Mouse (Mus musculus) neural tube, embryonic 11.5 days (tissue): ENCODE measurements at regions not wholly inside any gene's neighbourhood (a gene's known extent, or its start where the extent isn't known, plus 50 kb on each side); places are given as distances from the start of the nearest gene placed in this dataset.

Experiments
- ATAC-seq: fragments of 200-750 bp; cut with Nextera tagmentation; 2 replicates; pipeline ENCODE4 v1.8.0; 2017; ENCODE audit warnings: moderate number of reproducible peaks, mild to moderate bottlenecking, moderate TSS enrichment, moderate library complexity; ENCODE audit not compliant: insufficient read depth, low FRiP score, low TSS enrichment
- DNase-seq: peaks from one replicate; pipeline ENCODE4 v3.0.0-alpha.2; 2015; ENCODE audit warnings: low spot score
- H3K27ac ChIP-seq: fragments of 300-500 bp; sonication (generic); 2 replicates; pipeline ENCODE4 v1.5.1; 2014; ENCODE audit warnings: low read depth, mild to moderate bottlenecking, low read length
- H3K27me3 ChIP-seq: fragments of 300-500 bp; sonication (generic); 2 replicates; pipeline ENCODE4 v1.6.1; 2014; ENCODE audit warnings: mild to moderate bottlenecking, low read length, mixed read lengths; ENCODE audit not compliant: control insufficient read depth, insufficient read depth
- H3K36me3 ChIP-seq: fragments of 300-500 bp; sonication (generic); 2 replicates; pipeline ENCODE4 v1.6.1; 2014; ENCODE audit warnings: mild to moderate bottlenecking, low read length, moderate library complexity, mixed read lengths; ENCODE audit not compliant: control insufficient read depth, insufficient read depth
- H3K4me1 ChIP-seq: fragments of 300-500 bp; sonication (generic); 2 replicates; pipeline ENCODE4 v1.6.1; 2014; ENCODE audit warnings: low read length, mixed read lengths; ENCODE audit not compliant: control insufficient read depth, insufficient read depth
- H3K4me2 ChIP-seq: fragments of 300-500 bp; sonication (generic); 2 replicates; pipeline ENCODE4 v1.6.1; 2014; ENCODE audit warnings: low read depth, mild to moderate bottlenecking, moderate library complexity
- H3K4me3 ChIP-seq: fragments of 300-500 bp; sonication (generic); 2 replicates; pipeline ENCODE4 v1.5.1; 2014; ENCODE audit warnings: low read depth, low read length
- H3K9ac ChIP-seq: fragments of 300-500 bp; sonication (generic); 2 replicates; pipeline ENCODE4 v1.6.1; 2014; ENCODE audit warnings: mild to moderate bottlenecking, low read length
- H3K9me3 ChIP-seq: fragments of 300-500 bp; sonication (generic); 2 replicates; pipeline ENCODE4 v1.6.1; 2016; ENCODE audit warnings: low read length; ENCODE audit not compliant: control insufficient read depth
- WGBS: fragments of 180-500 bp; shearing (Covaris S2); extraction: QIAGEN DNeasy Blood & Tissue Kit; methylation state at CpG from one replicate; pipeline ENCODE4 v1.1.7; 2014; 5-methylcytosine and 5-hydroxymethylcytosine counted together

DNA sequence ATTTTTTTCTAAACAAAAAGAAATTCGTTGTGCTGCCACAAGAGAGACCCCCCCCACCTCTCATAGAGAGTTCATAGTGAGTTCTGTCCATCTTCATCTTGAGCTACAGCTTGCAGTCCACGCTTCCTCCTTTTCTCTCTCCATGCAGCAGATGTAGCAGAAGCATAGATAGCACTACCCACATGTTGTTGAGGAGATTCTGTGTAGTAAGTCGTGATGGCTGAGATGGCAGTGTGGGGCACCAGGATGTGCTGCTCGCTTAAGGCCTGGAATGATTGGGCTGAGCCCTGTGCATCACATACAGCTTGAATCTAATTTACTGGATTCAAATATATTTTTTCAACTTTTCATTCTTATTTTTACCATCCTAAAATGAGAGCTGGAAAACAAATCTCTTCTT is 184.4 kb upstream of the Ccn2 start:
- Histone ChIP-seq H3K9me3 (no peaks in the 10 kb centered on the region), H3K9ac (no peak overlapping the region), H3K4me2 (no peak overlapping the region), H3K4me1 (no peaks in the 10 kb centered on the region), H3K27me3 (no peaks in the 10 kb centered on the region), H3K36me3 (no peaks in the 10 kb centered on the region), H3K4me3 (no peak overlapping the region), H3K27ac (no peak overlapping the region)
- ATAC-seq (no peak), DNase-seq (no peak)
- 92% methylated on average over 4 of the region's 4 CpGs for WGBS

DNA sequence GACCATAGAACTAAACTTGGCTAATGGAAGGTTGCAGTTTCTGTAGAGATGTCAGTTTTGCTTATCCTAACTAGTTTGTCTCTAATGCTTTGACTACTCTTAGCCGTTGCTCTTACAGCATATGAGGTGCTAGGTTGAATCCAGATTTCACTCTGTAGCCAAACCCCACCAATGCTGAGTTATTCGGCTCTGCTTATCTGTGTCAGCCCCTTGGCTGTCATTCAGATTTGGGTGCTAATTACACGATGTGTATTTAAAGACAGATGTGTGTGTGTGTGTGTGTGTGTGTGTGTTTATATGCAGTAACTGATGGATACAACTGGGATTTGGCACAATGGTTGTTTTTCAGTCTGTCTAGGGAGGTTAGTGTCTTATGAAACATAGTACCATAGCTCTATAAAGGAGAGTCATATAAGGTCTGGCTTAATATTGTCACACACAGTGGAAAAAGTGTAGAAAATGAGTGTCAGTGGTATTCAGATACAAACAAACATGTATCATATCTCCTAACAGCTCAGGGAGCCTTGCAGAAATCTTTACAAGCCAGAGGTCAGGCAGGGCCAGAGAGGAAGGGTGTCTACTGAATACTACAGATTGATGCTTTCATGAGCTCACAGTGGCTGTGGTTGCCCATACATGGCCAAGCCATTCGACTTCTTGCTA is 172.6 kb upstream of the Ccn2 start:
- no peak for DNase-seq
- H3K36me3 ChIP-seq: no peaks in the 10 kb centered on the region
- no peak overlapping the region for H3K9ac ChIP-seq
- H3K4me3 ChIP-seq: no peak overlapping the region
- no peak overlapping the region for H3K27ac ChIP-seq
- no peak overlapping the region for H3K4me2 ChIP-seq
- no peaks in the 10 kb centered on the region for H3K4me1 ChIP-seq
- 89% methylated on average over 4 of the region's 4 CpGs for WGBS
- H3K27me3 ChIP-seq: no peaks in the 10 kb centered on the region
- no peak for ATAC-seq
- H3K9me3 ChIP-seq: no peaks in the 10 kb centered on the region

DNA sequence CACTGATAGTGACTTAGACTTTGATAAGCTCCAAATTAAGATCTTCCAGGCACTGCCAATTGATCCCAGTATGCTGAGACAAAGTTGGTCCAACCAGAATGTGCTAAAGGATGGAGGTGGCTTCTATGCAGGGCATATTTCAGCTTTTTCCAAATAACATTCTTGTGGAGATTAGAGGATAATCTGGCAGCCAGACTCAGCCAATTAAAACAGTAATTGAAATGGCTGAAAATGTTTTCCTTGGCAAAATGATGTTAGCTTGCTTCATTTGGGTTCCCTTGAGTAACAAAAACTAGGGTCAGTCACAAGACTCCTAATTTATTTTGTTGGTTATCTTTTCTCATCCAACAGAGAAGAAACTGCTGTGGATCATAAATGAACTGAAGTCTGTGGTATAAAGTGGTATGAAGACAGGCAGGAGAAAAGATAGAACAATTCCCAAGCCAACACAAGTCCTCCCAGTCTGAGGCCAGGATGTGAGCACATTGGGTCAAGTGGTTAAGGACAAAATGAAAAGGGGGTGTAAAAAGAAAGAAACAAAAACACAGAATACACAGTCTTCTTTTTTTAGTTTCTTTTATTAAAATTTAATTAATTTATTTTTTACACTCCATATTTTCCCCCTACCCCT is 161.4 kb upstream of the Ccn2 start:
- H3K27me3 ChIP-seq: no peaks in the 10 kb centered on the region
- H3K4me3 ChIP-seq: no peak overlapping the region
- no peak overlapping the region for H3K9ac ChIP-seq
- ATAC-seq: no peak
- H3K36me3 ChIP-seq: no peaks in the 10 kb centered on the region
- DNase-seq: no peak
- no peaks in the 10 kb centered on the region for H3K4me1 ChIP-seq
- no peak overlapping the region for H3K4me2 ChIP-seq
- H3K9me3 ChIP-seq: no peaks in the 10 kb centered on the region
- H3K27ac ChIP-seq: no peak overlapping the region

DNA sequence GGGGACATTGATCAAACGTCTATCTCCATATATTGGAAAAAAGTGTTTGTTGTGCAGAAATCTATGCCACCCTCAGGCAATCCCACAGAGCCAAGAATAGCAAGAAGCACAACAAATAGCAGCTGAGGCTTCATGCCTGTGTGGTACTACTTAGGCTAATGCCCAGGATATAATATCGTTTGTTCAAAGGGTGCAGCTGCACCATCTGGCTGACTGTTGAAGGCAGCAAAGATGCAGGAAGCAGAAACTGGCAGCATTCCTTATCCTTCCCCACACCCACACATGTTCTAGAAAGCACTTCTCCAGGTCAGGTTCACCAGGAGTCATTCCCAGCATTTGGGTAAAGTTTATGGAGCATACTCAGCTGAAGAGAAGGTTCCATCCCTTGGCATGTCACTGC is 158.1 kb upstream of the Ccn2 start:
- Histone ChIP-seq H3K27me3 (no peaks in the 10 kb centered on the region), H3K36me3 (no peaks in the 10 kb centered on the region), H3K4me2 (no peak overlapping the region), H3K9ac (no peak overlapping the region), H3K4me1 (no peaks in the 10 kb centered on the region), H3K27ac (no peak overlapping the region), H3K4me3 (no peak overlapping the region), H3K9me3 (no peaks in the 10 kb centered on the region)
- ATAC-seq: no peak
- 79% methylated on average over 2 of the region's 2 CpGs for WGBS
- no peak for DNase-seq

DNA sequence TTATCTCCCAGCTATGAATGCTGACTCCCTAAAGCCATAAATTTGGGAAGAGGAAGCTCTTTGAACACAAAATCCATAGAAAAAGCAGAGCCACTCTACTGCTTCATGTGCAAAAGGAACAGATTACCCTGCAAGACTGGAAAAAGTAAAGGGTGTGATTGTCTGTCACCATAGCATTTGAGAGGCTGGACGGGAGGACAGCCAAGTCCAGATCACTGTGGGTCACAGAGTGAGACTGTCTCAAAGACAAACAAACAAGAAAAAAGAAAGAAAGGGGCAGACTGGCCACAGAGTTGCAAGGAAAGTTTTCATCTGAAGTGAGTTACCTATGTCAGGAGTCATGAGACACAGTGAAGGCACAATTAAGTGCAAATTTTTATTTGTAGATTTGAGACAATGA is 150.7 kb upstream of the Ccn2 start:
- no peak overlapping the region for H3K27ac ChIP-seq
- DNase-seq (no peak), ATAC-seq (no peak)
- H3K27me3 ChIP-seq: no peaks in the 10 kb centered on the region
- H3K36me3 ChIP-seq: no peaks in the 10 kb centered on the region
- no peak overlapping the region for H3K9ac ChIP-seq
- no peaks in the 10 kb centered on the region for H3K9me3 ChIP-seq
- H3K4me3 ChIP-seq: no peak overlapping the region
- WGBS: 62% methylated on average over 1 of the region's 1 CpGs
- no peaks in the 10 kb centered on the region for H3K4me1 ChIP-seq
- H3K4me2 ChIP-seq: no peak overlapping the region

DNA sequence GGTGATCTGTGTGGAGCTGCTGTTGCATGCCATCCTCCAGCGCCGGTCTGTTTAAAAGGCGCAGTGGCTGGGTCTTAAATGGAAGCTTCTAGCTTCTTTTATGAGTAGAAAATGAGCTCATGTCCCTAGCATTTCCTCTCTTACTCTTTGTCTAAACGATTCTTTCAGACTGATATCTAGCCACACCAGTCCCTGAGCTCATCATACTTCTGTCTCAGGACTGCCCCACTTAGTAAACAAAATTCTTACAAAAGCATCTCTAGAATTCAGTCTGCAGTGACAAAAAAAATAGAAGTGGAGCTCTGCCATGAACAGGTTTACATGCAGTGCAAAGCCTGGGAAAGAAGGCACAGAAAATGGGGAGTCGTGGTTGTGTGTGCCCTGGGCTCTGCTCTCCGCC is 150.2 kb upstream of the Ccn2 start:
- H3K4me3 ChIP-seq: no peak overlapping the region
- WGBS: 91% methylated on average over 6 of the region's 6 CpGs
- H3K36me3 ChIP-seq: no peaks in the 10 kb centered on the region
- H3K4me2 ChIP-seq: no peak overlapping the region
- DNase-seq (no peak), ATAC-seq (no peak)
- H3K27ac ChIP-seq: no peak overlapping the region
- H3K27me3 ChIP-seq: no peaks in the 10 kb centered on the region
- H3K4me1 ChIP-seq: no peaks in the 10 kb centered on the region
- H3K9ac ChIP-seq: no peak overlapping the region
- no peaks in the 10 kb centered on the region for H3K9me3 ChIP-seq

DNA sequence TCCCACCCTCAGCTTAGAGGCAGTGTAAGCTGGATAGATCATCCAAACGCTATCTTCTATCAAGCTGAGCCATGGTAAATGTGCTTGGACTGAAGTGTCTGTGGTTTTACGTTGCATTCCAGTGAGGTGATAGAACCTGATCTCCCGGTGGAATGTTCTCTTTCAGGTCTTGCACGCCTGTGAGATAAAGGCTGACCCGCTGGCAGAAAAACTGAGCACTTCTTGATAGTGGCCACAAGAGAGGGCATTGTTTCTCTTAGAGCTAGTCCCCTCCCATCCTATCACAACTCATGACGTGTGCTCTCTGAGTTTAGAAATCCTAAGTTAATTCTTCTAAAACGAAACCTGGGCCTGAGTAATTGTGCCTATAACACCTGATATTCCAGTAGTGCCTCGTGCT is 149.1 kb upstream of the Ccn2 start:
- Histone ChIP-seq H3K36me3 (no peaks in the 10 kb centered on the region), H3K27me3 (no peaks in the 10 kb centered on the region), H3K9me3 (no peaks in the 10 kb centered on the region), H3K9ac (no peak overlapping the region), H3K4me1 (no peaks in the 10 kb centered on the region), H3K4me2 (no peak overlapping the region), H3K27ac (no peak overlapping the region), H3K4me3 (no peak overlapping the region)
- WGBS: 84% methylated on average over 8 of the region's 8 CpGs
- DNase-seq (no peak), ATAC-seq (no peak)

DNA sequence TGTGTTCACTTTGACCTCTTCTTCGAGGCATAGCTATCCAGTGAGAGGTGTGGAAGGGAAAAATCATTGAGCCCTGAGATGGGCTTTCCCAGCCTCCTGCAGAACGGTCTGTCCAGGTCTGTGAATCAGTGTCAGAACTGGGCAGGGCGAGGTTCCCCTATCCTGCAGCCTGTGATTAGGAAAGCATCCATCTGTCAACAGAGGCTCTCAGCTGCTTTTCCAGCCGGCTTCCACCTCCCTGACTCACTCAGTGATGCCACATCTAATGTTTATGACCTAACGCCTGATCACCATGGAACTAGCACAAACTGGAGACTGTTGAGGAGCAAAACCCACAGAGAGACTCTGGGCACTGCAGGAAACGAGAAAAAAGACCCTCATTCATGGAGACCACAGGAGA is 148.1 kb upstream of the Ccn2 start:
- DNase-seq (no peak), ATAC-seq (no peak)
- H3K27me3 ChIP-seq: no peaks in the 10 kb centered on the region
- no peak overlapping the region for H3K27ac ChIP-seq
- no peak overlapping the region for H3K9ac ChIP-seq
- H3K4me3 ChIP-seq: no peak overlapping the region
- H3K4me1 ChIP-seq: no peaks in the 10 kb centered on the region
- no peak overlapping the region for H3K4me2 ChIP-seq
- H3K36me3 ChIP-seq: no peaks in the 10 kb centered on the region
- WGBS: 65% methylated on average over 6 of the region's 6 CpGs
- H3K9me3 ChIP-seq: no peaks in the 10 kb centered on the region

DNA sequence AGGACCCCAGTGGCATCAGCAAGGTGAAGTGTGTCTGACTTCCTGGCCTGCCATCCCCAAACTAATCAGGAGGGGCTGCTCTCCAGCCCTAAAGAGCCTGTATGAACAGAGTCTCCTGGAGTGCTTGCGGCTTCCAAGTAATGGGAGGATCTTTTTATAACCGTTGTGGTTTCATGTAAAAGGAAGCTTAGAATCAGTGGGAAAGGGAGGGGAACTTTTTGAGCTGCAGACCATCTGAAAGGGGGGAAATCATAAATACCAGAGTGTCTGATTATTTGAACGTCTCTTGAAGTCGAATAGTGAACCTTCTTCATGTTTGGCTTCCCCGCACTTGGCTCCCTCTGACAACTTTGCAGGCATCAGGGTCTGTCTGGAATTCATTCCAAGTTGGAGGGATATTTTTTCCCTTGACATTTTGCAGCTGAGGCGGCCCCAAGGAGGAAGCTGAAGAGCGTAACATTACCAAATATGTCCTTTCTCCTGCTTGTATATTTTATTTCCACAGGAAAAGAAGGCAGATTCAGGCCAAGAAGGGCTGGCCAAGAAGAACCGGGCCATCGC is 147.2 kb upstream of the Ccn2 start:
- WGBS: 82% methylated on average over 9 of the region's 9 CpGs
- no peak overlapping the region for H3K27ac ChIP-seq
- H3K9ac ChIP-seq: no peak overlapping the region
- H3K27me3 ChIP-seq: no peaks in the 10 kb centered on the region
- no peaks in the 10 kb centered on the region for H3K9me3 ChIP-seq
- DNase-seq (no peak), ATAC-seq (no peak)
- no peaks in the 10 kb centered on the region for H3K36me3 ChIP-seq
- no peak overlapping the region for H3K4me2 ChIP-seq
- H3K4me1 ChIP-seq: no peaks in the 10 kb centered on the region
- no peak overlapping the region for H3K4me3 ChIP-seq
